Mouse (Mus musculus) forebrain, embryonic 10.5 days (tissue): Measurements from ENCODE around the gene Col6a5. TPM values are rescaled to one million over a fixed set of nuclear protein-coding genes. Genes with fewer than 3 reads are reported as not detected.
A peak's percentile ranks its signal among the peaks of the same experiment; 100 is the strongest.
"Not testable (repeated sequence)": the region's sequence is repeated elsewhere in the genome, so short reads cannot be mapped to it uniquely, and the experiment has no call there.

Source experiments
- DNase-seq: peaks from one replicate; pipeline ENCODE4 v3.0.0-alpha.2; 2017; ENCODE audit warnings: low spot score; ENCODE audit errors: extremely low spot score
- H3K27ac ChIP-seq: fragments of 300-500 bp; sonication (generic); 2 replicates; pipeline ENCODE4 v1.5.1; 2016; ENCODE audit warnings: mild to moderate bottlenecking
- H3K27me3 ChIP-seq: fragments of 300-500 bp; sonication (generic); 2 replicates; pipeline ENCODE4 v1.6.1; 2016; ENCODE audit warnings: mild to moderate bottlenecking; ENCODE audit not compliant: poor library complexity, severe bottlenecking
- H3K36me3 ChIP-seq: fragments of 300-500 bp; sonication (generic); replicated peaks from 2 replicates; pipeline ENCODE4 v1.6.1; 2016; ENCODE audit warnings: mild to moderate bottlenecking, moderate library complexity
- H3K4me1 ChIP-seq: fragments of 300-500 bp; sonication (generic); 2 replicates; pipeline ENCODE4 v1.6.1; 2016
- H3K4me3 ChIP-seq: fragments of 300-500 bp; sonication (generic); 2 replicates; pipeline ENCODE4 v1.5.1; 2016; ENCODE audit warnings: mild to moderate bottlenecking, moderate library complexity
- H3K9me3 ChIP-seq: fragments of 300-500 bp; sonication (generic); 2 replicates; pipeline ENCODE4 v1.6.1; 2016; ENCODE audit warnings: mild to moderate bottlenecking, moderate library complexity
- WGBS: fragments of 180-500 bp; shearing (Covaris S2); methylation state at CpG from one replicate; pipeline ENCODE4 v1.1.7; 2016; 5-methylcytosine and 5-hydroxymethylcytosine counted together
- polyA plus RNA-seq: library from polyadenylated mRNA; unstranded; fragments of >200 nt; fragmentation: Nextera tagmentation; extraction: Ambion mirVana; gene quantifications from 2 replicates; pipeline ENCODE4 v1.2.1, GENCODE M21; 2016

The Col6a5 gene
- polyA plus RNA-seq, 1 experiment from 2014 or later, result not detected

GRCm38 (mm10) chr9:105884656-105885430, 75.6 kb downstream of the Col6a5 start:
- Histone ChIP-seq H3K4me3 (no peak overlapping the region), H3K27me3 (no peaks in the 10 kb centered on the region), H3K27ac (no peak overlapping the region), H3K36me3 (no peaks in the 10 kb centered on the region), H3K4me1 (0 out of 2 replicates have a peak, but pooled peaks cover 4% of the 10 kb centered on the region), H3K9me3 (no peaks in the 10 kb centered on the region)
- DNase-seq, result no peak
- WGBS, result 85% methylated on average over 17 of the region's 17 CpGs

GRCm38 (mm10) chr9:105880743-105881142, 79.7 kb downstream of the Col6a5 start:
- H3K27ac ChIP-seq, result no peak overlapping the region
- no peak overlapping the region for H3K4me3 ChIP-seq
- no peaks in the 10 kb centered on the region for H3K27me3 ChIP-seq
- WGBS, result 87% methylated on average over 4 of the region's 4 CpGs
- no peaks in the 10 kb centered on the region for H3K9me3 ChIP-seq
- H3K36me3 ChIP-seq, result no peaks in the 10 kb centered on the region
- H3K4me1 ChIP-seq, result 0 out of 2 replicates have a peak, but pooled peaks cover 4% of the 10 kb centered on the region
- DNase-seq, result no peak

DNA sequence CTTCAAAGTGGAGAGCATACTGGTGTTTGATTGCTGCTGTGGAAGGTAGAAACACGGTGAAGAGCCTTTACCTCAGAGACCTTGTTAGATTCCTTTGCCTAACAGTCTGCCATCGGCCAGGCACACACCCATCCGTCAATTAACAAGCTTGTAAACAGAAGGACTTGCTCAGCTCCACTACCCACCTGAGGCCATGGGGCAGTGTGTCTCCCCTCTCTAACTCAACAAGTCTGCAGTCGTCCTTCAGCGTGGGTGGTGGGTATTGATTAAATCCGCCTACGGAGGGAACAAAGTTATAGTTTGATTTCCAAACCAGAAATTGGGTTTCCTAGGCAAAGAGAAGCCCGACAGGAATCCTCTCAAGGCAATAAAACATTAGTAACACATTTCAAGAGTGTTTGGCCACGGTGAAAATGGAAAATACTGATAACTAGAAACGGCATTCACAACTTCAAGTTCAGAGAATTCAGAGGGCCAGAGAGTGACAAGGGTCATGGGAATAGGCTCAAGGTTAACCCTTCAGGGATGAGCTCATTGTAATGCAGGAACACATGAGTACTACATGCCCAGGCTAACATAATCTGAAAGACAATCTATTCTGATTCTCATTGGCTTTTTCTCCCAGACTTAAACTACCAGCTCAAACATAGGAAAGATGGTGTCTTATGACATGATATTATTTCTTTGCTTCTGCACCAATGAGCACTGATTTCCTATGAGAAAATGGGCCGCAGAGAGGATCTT, 81.9 kb downstream of the Col6a5 start:
- Histone ChIP-seq H3K27me3 (no peaks in the 10 kb centered on the region), H3K4me3 (no peak overlapping the region), H3K36me3 (no peaks in the 10 kb centered on the region), H3K4me1 (no peaks in the 10 kb centered on the region), H3K9me3 (no peaks in the 10 kb centered on the region), H3K27ac (no peak overlapping the region)
- DNase-seq, result no peak
- WGBS, result 87% methylated on average over 11 of the region's 11 CpGs

DNA sequence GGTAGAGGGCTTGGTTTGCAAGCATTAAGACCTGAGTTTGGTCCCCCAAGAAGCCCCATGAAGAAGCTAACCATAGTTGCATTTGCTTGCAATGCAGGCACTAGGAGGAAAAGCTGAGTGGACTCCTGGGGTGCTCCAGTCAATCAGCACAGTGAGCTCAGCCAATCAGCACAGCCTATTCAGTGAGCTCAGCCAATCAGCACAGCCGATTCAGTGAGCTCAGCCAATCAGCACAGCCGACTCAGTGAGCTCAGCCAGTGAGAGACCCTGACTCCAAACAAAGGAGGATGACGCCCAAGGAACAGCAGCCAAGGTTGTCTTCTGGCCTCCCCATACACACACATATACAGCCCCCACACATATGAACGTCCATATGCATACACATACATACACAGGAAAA, 84.3 kb downstream of the Col6a5 start:
- no peak overlapping the region for H3K27ac ChIP-seq
- H3K4me3 ChIP-seq, result no peak overlapping the region
- DNase-seq, result no peak
- 90% methylated on average over 4 of the region's 4 CpGs for WGBS
- no peaks in the 10 kb centered on the region for H3K36me3 ChIP-seq
- H3K4me1 ChIP-seq, result no peaks in the 10 kb centered on the region
- no peaks in the 10 kb centered on the region for H3K27me3 ChIP-seq
- H3K9me3 ChIP-seq, result no peaks in the 10 kb centered on the region

GRCm38 (mm10) chr9:105871643-105872042, 88.8 kb downstream of the Col6a5 start:
- Histone ChIP-seq H3K4me1 (no peaks in the 10 kb centered on the region), H3K27ac (no peak overlapping the region), H3K9me3 (no peaks in the 10 kb centered on the region), H3K36me3 (no peaks in the 10 kb centered on the region), H3K4me3 (no peak overlapping the region), H3K27me3 (no peaks in the 10 kb centered on the region)
- no peak for DNase-seq
- WGBS, result 87% methylated on average over 14 of the region's 14 CpGs

GRCm38 (mm10) chr9:105857773-105858172, 102.7 kb downstream of the Col6a5 start:
- Histone ChIP-seq H3K4me1 (no peaks in the 10 kb centered on the region), H3K9me3 (no peaks in the 10 kb centered on the region), H3K36me3 (no peaks in the 10 kb centered on the region), H3K27ac (no peak overlapping the region), H3K27me3 (no peaks in the 10 kb centered on the region), H3K4me3 (no peak overlapping the region)
- DNase-seq, result peak; percentile 48
- 21% methylated on average over 6 of the region's 6 CpGs for WGBS

- no peaks in the 10 kb centered on the region for H3K4me1 ChIP-seq
- no peak overlapping the region for H3K27ac ChIP-seq
- H3K27me3 ChIP-seq, result no peaks in the 10 kb centered on the region
- DNase-seq, result no peak
- H3K4me3 ChIP-seq, result no peak overlapping the region
- WGBS, result 94% methylated on average over 1 of the region's 1 CpGs
- no peaks in the 10 kb centered on the region for H3K9me3 ChIP-seq
- no peaks in the 10 kb centered on the region for H3K36me3 ChIP-seq
These were observed 107.7 kb downstream of the Col6a5 start for GRCm38 (mm10) chr9:105852778-105853065.

DNA sequence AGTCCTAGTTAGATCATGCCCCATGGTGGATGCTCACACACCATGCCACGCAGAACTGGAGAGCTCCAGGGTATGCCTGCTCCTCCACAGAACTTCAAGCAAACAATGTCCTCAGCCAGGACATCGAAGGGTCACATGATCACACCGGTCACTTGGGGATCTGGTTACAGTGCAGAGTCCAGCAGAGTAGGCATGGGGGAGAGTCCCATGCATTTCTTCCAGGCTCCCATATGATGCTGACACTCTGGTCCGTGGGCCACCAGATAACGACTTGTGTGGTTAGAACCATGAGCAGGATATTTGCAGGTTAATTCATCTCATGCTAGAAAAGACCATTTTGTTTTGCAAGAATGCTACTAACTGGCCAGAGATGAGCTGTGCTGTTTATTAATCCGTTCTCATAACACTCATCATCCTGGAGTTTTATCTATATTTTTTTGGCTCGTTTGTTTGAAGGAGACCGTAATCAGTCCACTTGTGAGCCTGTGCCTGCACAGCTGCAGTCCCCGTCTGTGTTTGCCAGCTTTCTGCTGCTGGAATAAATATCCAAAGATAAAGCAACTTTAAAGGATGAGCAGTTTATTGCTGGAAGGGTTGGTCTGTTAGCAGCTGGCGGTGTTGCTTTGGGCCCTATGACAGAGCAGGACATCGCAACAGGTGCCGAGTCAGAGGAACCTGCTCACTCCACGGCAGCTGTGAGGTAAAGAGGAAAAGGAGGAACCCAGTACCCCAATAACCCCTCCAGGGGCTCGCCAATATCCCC, 108.2 kb downstream of the Col6a5 start:
- no peaks in the 10 kb centered on the region for H3K36me3 ChIP-seq
- DNase-seq, result no peak

DNA sequence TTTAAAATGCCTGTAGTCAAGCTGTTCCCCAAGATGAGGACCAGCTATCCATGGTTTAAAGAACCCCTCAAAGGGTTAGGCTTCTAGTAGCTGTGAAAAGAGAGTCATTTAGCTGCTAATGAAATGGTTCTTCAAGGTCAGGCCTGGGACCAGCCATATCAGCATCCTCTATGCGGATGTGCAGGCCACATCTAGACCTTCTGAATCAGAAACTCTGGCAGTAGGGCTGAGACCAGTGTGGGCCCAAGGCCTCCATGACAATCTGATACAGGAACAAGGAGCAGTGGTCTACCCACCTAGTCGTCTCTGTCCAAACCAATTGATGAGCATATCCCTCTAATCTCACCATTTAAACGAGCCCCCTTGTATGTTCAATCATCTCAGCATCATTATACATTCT, 109.4 kb downstream of the Col6a5 start:
- Histone ChIP-seq H3K4me3 (no peak overlapping the region), H3K4me1 (no peaks in the 10 kb centered on the region), H3K36me3 (no peaks in the 10 kb centered on the region), H3K27me3 (no peaks in the 10 kb centered on the region), H3K27ac (no peak overlapping the region), H3K9me3 (no peaks in the 10 kb centered on the region)
- 91% methylated on average over 3 of the region's 3 CpGs for WGBS
- no peak for DNase-seq

More for the DNA sequence above, 108.2 kb downstream of the Col6a5 start:
- Histone ChIP-seq H3K4me3 (no peak overlapping the region), H3K27ac (no peak overlapping the region), H3K27me3 (no peaks in the 10 kb centered on the region), H3K9me3 (no peaks in the 10 kb centered on the region), H3K4me1 (no peaks in the 10 kb centered on the region)
- 89% methylated on average over 14 of the region's 14 CpGs for WGBS

DNA sequence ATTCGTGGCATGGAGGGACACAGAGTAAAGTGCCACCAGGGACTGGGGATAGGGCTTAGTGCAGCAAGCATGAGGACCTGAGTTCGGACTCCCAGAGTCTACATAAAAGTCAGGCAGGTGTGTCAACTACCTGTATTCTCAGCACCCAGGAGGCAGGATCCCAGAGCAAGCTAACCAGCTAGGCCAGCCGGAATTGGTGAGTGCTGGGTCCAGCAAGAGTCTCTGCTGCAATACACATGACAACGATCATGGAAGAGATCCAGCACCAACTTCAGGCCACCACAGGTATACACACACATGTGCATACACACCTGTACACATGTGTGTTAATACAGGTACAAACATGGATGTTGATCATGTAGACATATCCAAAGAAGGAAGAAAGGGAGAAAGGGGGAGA, 112.0 kb downstream of the Col6a5 start:
- Histone ChIP-seq H3K4me1 (no peaks in the 10 kb centered on the region), H3K36me3 (no peaks in the 10 kb centered on the region), H3K27me3 (no peaks in the 10 kb centered on the region), H3K9me3 (no peaks in the 10 kb centered on the region), H3K4me3 (no peak overlapping the region), H3K27ac (no peak overlapping the region)
- 80% methylated on average over 4 of the region's 4 CpGs for WGBS
- no peak for DNase-seq

DNA sequence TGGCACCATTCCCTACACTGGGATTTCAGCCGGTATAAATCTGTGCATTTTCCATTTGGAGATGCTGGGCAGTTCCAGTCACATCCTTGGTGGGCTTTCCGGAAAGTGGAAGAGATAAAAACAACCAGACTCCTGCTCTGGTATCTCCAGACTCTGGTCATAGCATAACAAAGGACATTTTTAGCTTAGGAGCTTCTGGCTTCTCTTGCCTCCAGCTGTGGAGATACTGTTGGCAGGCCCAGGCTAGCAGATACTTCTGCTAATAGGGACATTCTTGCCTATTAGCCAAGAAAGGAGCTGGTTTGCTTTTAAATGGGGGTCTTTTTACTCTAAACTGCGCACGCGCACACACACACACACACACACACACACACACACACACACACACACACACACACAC, 113.2 kb downstream of the Col6a5 start:
- Histone ChIP-seq H3K4me3 (no peak overlapping the region), H3K4me1 (no peaks in the 10 kb centered on the region), H3K27me3 (no peaks in the 10 kb centered on the region), H3K27ac (no peak overlapping the region), H3K36me3 (no peaks in the 10 kb centered on the region), H3K9me3 (no peaks in the 10 kb centered on the region)
- no peak for DNase-seq
- WGBS, result 95% methylated on average over 5 of the region's 5 CpGs

GRCm38 (mm10) chr9:105841386-105841785, 119.1 kb downstream of the Col6a5 start:
- not testable (repeated sequence) for H3K36me3 ChIP-seq, H3K9me3 ChIP-seq, H3K4me3 ChIP-seq, DNase-seq, H3K4me1 ChIP-seq, H3K27ac ChIP-seq, H3K27me3 ChIP-seq
- WGBS, result 65% methylated on average over 5 of the region's 5 CpGs

- Histone ChIP-seq H3K36me3 (no peaks in the 10 kb centered on the region), H3K4me3 (no peak overlapping the region), H3K27ac (no peak overlapping the region), H3K9me3 (no peaks in the 10 kb centered on the region; the same call in 1 of the 2 replicates), H3K4me1 (no peaks in the 10 kb centered on the region), H3K27me3 (no peaks in the 10 kb centered on the region)
- DNase-seq, result no peak
- WGBS, result 86% methylated on average over 5 of the region's 5 CpGs
These were observed 121.3 kb downstream of the Col6a5 start for GRCm38 (mm10) chr9:105839147-105839515.
